Mouse (Mus musculus) cerebellum, adult 18-20 months (tissue): ENCODE measurements around the gene Prr7.

Experiments used
- DNase-seq, 2 experiments: peaks; one replicate each; pipeline ENCODE4 v3.0.0; 2021

Prr7 gene

GRCm38 (mm10) chr13:55449205-55449604, 14.9 kb upstream of the Prr7 start:
- no peak for DNase-seq

- DNase-seq, result no peak
Measured at GRCm38 (mm10) chr13:55449679-55450441, 14.2 kb upstream of the Prr7 start.

GRCm38 (mm10) chr13:55450511-55450980, 13.5 kb upstream of the Prr7 start:
- peak; percentile 51 to 55 for DNase-seq

GRCm38 (mm10) chr13:55451296-55451695, 12.8 kb upstream of the Prr7 start:
- no peak for DNase-seq

- no peak for DNase-seq
Measured at GRCm38 (mm10) chr13:55451785-55452549, 12.1 kb upstream of the Prr7 start.

GRCm38 (mm10) chr13:55462965-55463364, 1.1 kb upstream of the Prr7 start:
- no peak for DNase-seq

- no peak for DNase-seq
Measured at GRCm38 (mm10) chr13:55463399-55464026, 554 bp upstream of the Prr7 start.

- peak; percentile 27 to 28 for DNase-seq
Measured at GRCm38 (mm10) chr13:55465184-55465583, 1.1 kb downstream of the Prr7 start.

- no peak for DNase-seq
Measured at GRCm38 (mm10) chr13:55465830-55466440, 1.9 kb downstream of the Prr7 start.

- DNase-seq, result no peak
Measured at GRCm38 (mm10) chr13:55468851-55469560, 4.9 kb downstream of the Prr7 start.

- DNase-seq, result peak; percentile 89 to 91
Measured at GRCm38 (mm10) chr13:55470372-55470771, 6.3 kb downstream of the Prr7 start.

- peak; percentile 69 to 88 for DNase-seq
Measured at GRCm38 (mm10) chr13:55471156-55471818, 7.2 kb downstream of the Prr7 start.

- no peak for DNase-seq
Measured at GRCm38 (mm10) chr13:55471819-55472131, 7.7 kb downstream of the Prr7 start.

GRCm38 (mm10) chr13:55472132-55473022, 8.3 kb downstream of the Prr7 start:
- DNase-seq, result peak; percentile 49 to 78

GRCm38 (mm10) chr13:55473076-55473831, 9.2 kb downstream of the Prr7 start:
- DNase-seq, result peak in 1 of 2 experiments; percentile 26

- DNase-seq, result no peak
Measured at GRCm38 (mm10) chr13:55473961-55474360, 9.9 kb downstream of the Prr7 start.

GRCm38 (mm10) chr13:55474621-55475069, 10.6 kb downstream of the Prr7 start:
- peak in 1 of 2 experiments; percentile 40 for DNase-seq

GRCm38 (mm10) chr13:55475750-55476149, 11.7 kb downstream of the Prr7 start:
- no peak for DNase-seq

GRCm38 (mm10) chr13:55476256-55476655, 12.2 kb downstream of the Prr7 start:
- no peak for DNase-seq

- DNase-seq, result no peak
Measured at GRCm38 (mm10) chr13:55477492-55477891, 13.4 kb downstream of the Prr7 start.
